Mouse (Mus musculus): Measurements from ENCODE around the gene Pex3. TPM values are rescaled to one million over a fixed set of nuclear protein-coding genes. Genes with fewer than 3 reads are reported as not detected.
A peak's percentile ranks its signal among the peaks of the same experiment; 100 is the strongest.

The Pex3 gene
- total and polyA plus RNA-seq, 2 experiments from 2014 or later = 33.8 to 41.7 TPM

DNA sequence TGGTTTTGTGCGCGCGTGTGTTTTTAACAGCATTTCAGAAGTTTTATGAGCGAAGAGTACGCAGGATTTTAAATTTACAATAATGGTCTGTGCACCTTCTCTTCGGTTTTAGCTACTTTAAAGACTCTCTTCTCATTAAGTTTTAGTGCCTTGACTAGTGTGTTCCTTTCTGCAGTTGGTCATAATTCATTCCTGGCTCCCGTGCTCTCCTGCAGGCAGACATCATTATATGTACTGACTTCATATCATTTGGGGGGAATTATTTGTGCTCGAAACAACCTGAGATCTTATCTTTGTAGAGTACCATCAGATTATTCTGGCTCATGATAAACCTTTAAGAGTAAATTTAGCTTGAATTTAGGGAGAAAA, 12.1 kb upstream of the Pex3 start:
- H3K36me3 ChIP-seq (ENCODE audit: insufficient read depth) = peaks cover 15% of the 10 kb centered on the region; the same call in 1 of the 2 replicates
- H3K4me2 ChIP-seq (ENCODE audit: low read depth) = peak overlapping the region; percentile 41
- no peak overlapping the region for H3K9ac ChIP-seq
- H3K9me3 ChIP-seq (ENCODE audit: low read length) = no peaks in the 10 kb centered on the region
- ATAC-seq (no peak), DNase-seq (no peak)
- TF ChIP-seq CTCF (IDR thresholded peaks at IDR 0.05; ENCODE audit: low read depth) = no peak
- H3K4me1 ChIP-seq (ENCODE audit: insufficient read depth) = no peaks in the 10 kb centered on the region
- 54% methylated on average over 8 of the region's 8 CpGs for WGBS
- H3K27me3 ChIP-seq (ENCODE audit: insufficient read depth, low read length) = no peaks in the 10 kb centered on the region
- peak overlapping the region; percentile 20; the same call in 1 of the 2 replicates for H3K4me3 ChIP-seq (ENCODE audit: low read depth, low read length)
- H3K27ac ChIP-seq (ENCODE audit: low read depth, low read length) = no peak overlapping the region

GRCm38 (mm10) chr10:13564364-13565079, 11.6 kb upstream of the Pex3 start:
- ATAC-seq (peak; percentile 90), DNase-seq (peak; percentile 84)
- Histone ChIP-seq H3K9me3 (ENCODE audit: low read length) (no peaks in the 10 kb centered on the region), H3K27me3 (ENCODE audit: insufficient read depth, low read length) (no peaks in the 10 kb centered on the region), H3K9ac (no peak overlapping the region), H3K4me2 (ENCODE audit: low read depth) (peak overlapping the region; percentile 41), H3K4me3 (ENCODE audit: low read depth, low read length) (peak overlapping the region; percentile 20; the same call in 1 of the 2 replicates), H3K36me3 (ENCODE audit: insufficient read depth) (peaks cover 15% of the 10 kb centered on the region; the same call in 1 of the 2 replicates), H3K27ac (ENCODE audit: low read depth, low read length) (no peak overlapping the region), H3K4me1 (ENCODE audit: insufficient read depth) (no peaks in the 10 kb centered on the region)
- WGBS = 26% methylated on average over 24 of the region's 24 CpGs
- peak; percentile 99 for TF ChIP-seq CTCF (IDR thresholded peaks at IDR 0.05; ENCODE audit: low read depth)

GRCm38 (mm10) chr10:13560014-13560674, 7.2 kb upstream of the Pex3 start:
- no peak overlapping the region for H3K27ac ChIP-seq (ENCODE audit: low read depth, low read length)
- no peak overlapping the region for H3K9ac ChIP-seq
- 86% methylated on average over 13 of the region's 13 CpGs for WGBS
- peaks cover 15% of the 10 kb centered on the region; the same call in 1 of the 2 replicates for H3K36me3 ChIP-seq (ENCODE audit: insufficient read depth)
- no peak for DNase-seq
- TF ChIP-seq CTCF (IDR thresholded peaks at IDR 0.05; ENCODE audit: low read depth) = no peak
- no peaks in the 10 kb centered on the region for H3K9me3 ChIP-seq (ENCODE audit: low read length)
- H3K27me3 ChIP-seq (ENCODE audit: insufficient read depth, low read length) = no peaks in the 10 kb centered on the region
- no peaks in the 10 kb centered on the region for H3K4me1 ChIP-seq (ENCODE audit: insufficient read depth)
- no peak overlapping the region for H3K4me3 ChIP-seq (ENCODE audit: low read depth, low read length)
- H3K4me2 ChIP-seq (ENCODE audit: low read depth) = no peak overlapping the region
- ATAC-seq = no peak

GRCm38 (mm10) chr10:13554316-13554715, 1.4 kb upstream of the Pex3 start:
- Histone ChIP-seq H3K9ac (no peak overlapping the region), H3K4me2 (ENCODE audit: low read depth) (no peak overlapping the region), H3K36me3 (ENCODE audit: insufficient read depth) (no peaks in the 10 kb centered on the region), H3K4me1 (ENCODE audit: insufficient read depth) (peaks cover 5% of the 10 kb centered on the region; the same call in 1 of the 2 replicates), H3K9me3 (ENCODE audit: low read length) (no peaks in the 10 kb centered on the region), H3K4me3 (ENCODE audit: low read depth, low read length) (no peak overlapping the region), H3K27me3 (ENCODE audit: insufficient read depth, low read length) (no peaks in the 10 kb centered on the region), H3K27ac (ENCODE audit: low read depth, low read length) (no peak overlapping the region)
- no peak for TF ChIP-seq CTCF (IDR thresholded peaks at IDR 0.05; ENCODE audit: low read depth)
- no peak for DNase-seq
- WGBS = 90% methylated on average over 1 of the region's 1 CpGs
- ATAC-seq = no peak

- no peaks in the 10 kb centered on the region for H3K36me3 ChIP-seq (ENCODE audit: insufficient read depth)
- 24% methylated on average over 10 of the region's 10 CpGs for WGBS
- DNase-seq (no peak), ATAC-seq (peak; percentile 30; the same call in 1 of the 2 replicates)
- no peak for TF ChIP-seq CTCF (IDR thresholded peaks at IDR 0.05; ENCODE audit: low read depth)
- H3K4me3 ChIP-seq (ENCODE audit: low read depth, low read length) = peak overlapping the region; percentile 69
- peak overlapping the region; percentile 76 for H3K9ac ChIP-seq
- peak overlapping the region; percentile 73 for H3K4me2 ChIP-seq (ENCODE audit: low read depth)
- peak overlapping the region; percentile 74; the same call in 1 of the 2 replicates for H3K27ac ChIP-seq (ENCODE audit: low read depth, low read length)
- H3K9me3 ChIP-seq (ENCODE audit: low read length) = no peaks in the 10 kb centered on the region
- H3K27me3 ChIP-seq (ENCODE audit: insufficient read depth, low read length) = no peaks in the 10 kb centered on the region
- H3K4me1 ChIP-seq (ENCODE audit: insufficient read depth) = peaks cover 5% of the 10 kb centered on the region; the same call in 1 of the 2 replicates
These were observed 600 bp upstream of the Pex3 start for GRCm38 (mm10) chr10:13553498-13553985.

- no peaks in the 10 kb centered on the region for H3K9me3 ChIP-seq (ENCODE audit: low read length)
- no peak overlapping the region for H3K27ac ChIP-seq (ENCODE audit: low read depth, low read length)
- ATAC-seq = no peak
- no peaks in the 10 kb centered on the region for H3K4me1 ChIP-seq (ENCODE audit: insufficient read depth)
- no peak for TF ChIP-seq CTCF (IDR thresholded peaks at IDR 0.05; ENCODE audit: low read depth)
- no peak overlapping the region for H3K4me3 ChIP-seq (ENCODE audit: low read depth, low read length)
- no peak for DNase-seq
- no peak overlapping the region for H3K4me2 ChIP-seq (ENCODE audit: low read depth)
- peaks cover 30% of the 10 kb centered on the region for H3K36me3 ChIP-seq (ENCODE audit: insufficient read depth)
- H3K27me3 ChIP-seq (ENCODE audit: insufficient read depth, low read length) = no peaks in the 10 kb centered on the region
- no peak overlapping the region for H3K9ac ChIP-seq
- WGBS = 94% methylated on average over 5 of the region's 5 CpGs
These were observed 11.2 kb downstream of the Pex3 start for GRCm38 (mm10) chr10:13541721-13542120.
